Mouse (Mus musculus): ENCODE measurements around the gene Lgals2.
"Not testable (repeated sequence)": the region's sequence is repeated elsewhere in the genome, so short reads cannot be mapped to it uniquely, and the experiment has no call there.

The Lgals2 gene

GRCm38 (mm10) chr15:78855303-78855965 lies at the start of gene Lgals2:
Gene Lgals2 (minus strand): TSS chr15:78855529.
- DNase-seq (ENCODE audit: low spot score in 2 of 2) = no peak

- DNase-seq (ENCODE audit: low spot score in 2 of 2) = peak; percentile 90 to 91
Observed at GRCm38 (mm10) chr15:78903243-78903642, 47.9 kb upstream of the Lgals2 start.

- no peak for DNase-seq (ENCODE audit: low spot score in 2 of 2)
Observed at GRCm38 (mm10) chr15:78901422-78901789, 46.1 kb upstream of the Lgals2 start.

GRCm38 (mm10) chr15:78900585-78901421 lies 45.5 kb upstream of the Lgals2 start:
- DNase-seq (ENCODE audit: low spot score in 2 of 2) = no peak

- peak; percentile 54 for DNase-seq (ENCODE audit: low spot score in 2 of 2)
Observed at GRCm38 (mm10) chr15:78899740-78900584, 44.6 kb upstream of the Lgals2 start, which contains the start of gene Sh3bp1. Gene Sh3bp1 (plus strand): TSS chr15:78899768.

- DNase-seq (ENCODE audit: low spot score in 2 of 2) = peak in 1 of 2 experiments; percentile 9
Observed at GRCm38 (mm10) chr15:78899409-78899739, 44.0 kb upstream of the Lgals2 start, which contains the start of gene Gm49510. Gene Gm49510 (plus strand): TSS chr15:78899667.

- DNase-seq (ENCODE audit: low spot score in 2 of 2) = no peak
Observed at GRCm38 (mm10) chr15:78898507-78899001, 43.2 kb upstream of the Lgals2 start.

- no peak for DNase-seq (ENCODE audit: low spot score in 2 of 2)
Observed at GRCm38 (mm10) chr15:78897488-78897887, 42.2 kb upstream of the Lgals2 start.

GRCm38 (mm10) chr15:78896149-78896548 lies 40.8 kb upstream of the Lgals2 start:
- no peak for DNase-seq (ENCODE audit: low spot score in 2 of 2)

- no peak for DNase-seq (ENCODE audit: low spot score in 2 of 2)
Observed at GRCm38 (mm10) chr15:78895741-78896140, 40.4 kb upstream of the Lgals2 start.

GRCm38 (mm10) chr15:78894726-78895125 lies 39.4 kb upstream of the Lgals2 start:
- DNase-seq (ENCODE audit: low spot score in 2 of 2) = no peak

GRCm38 (mm10) chr15:78892440-78892839 lies 37.1 kb upstream of the Lgals2 start:
- DNase-seq (ENCODE audit: low spot score in 2 of 2) = no peak

GRCm38 (mm10) chr15:78889401-78889853 lies 34.1 kb upstream of the Lgals2 start:
- DNase-seq (ENCODE audit: low spot score in 2 of 2) = no peak

- no peak for DNase-seq (ENCODE audit: low spot score in 2 of 2)
Observed at GRCm38 (mm10) chr15:78881828-78882227, 26.5 kb upstream of the Lgals2 start.

- DNase-seq (ENCODE audit: low spot score in 2 of 2) = no peak
Observed at GRCm38 (mm10) chr15:78880432-78880831, 25.1 kb upstream of the Lgals2 start.

GRCm38 (mm10) chr15:78878792-78879516 lies 23.6 kb upstream of the Lgals2 start:
- DNase-seq (ENCODE audit: low spot score in 2 of 2) = not testable (repeated sequence)

GRCm38 (mm10) chr15:78877810-78878390 lies 22.6 kb upstream of the Lgals2 start:
- DNase-seq (ENCODE audit: low spot score in 2 of 2) = peak in 1 of 2 experiments; percentile 14

- DNase-seq (ENCODE audit: low spot score in 2 of 2) = peak; percentile 95 to 98
Observed at GRCm38 (mm10) chr15:78876991-78877809, 21.9 kb upstream of the Lgals2 start, which contains the start of gene Gga1. Gene Gga1 (plus strand): TSS chr15:78877190.

GRCm38 (mm10) chr15:78876258-78876696 lies 20.9 kb upstream of the Lgals2 start:
- peak; percentile 70 to 82 for DNase-seq (ENCODE audit: low spot score in 2 of 2)

GRCm38 (mm10) chr15:78875537-78875936 lies 20.2 kb upstream of the Lgals2 start:
- DNase-seq (ENCODE audit: low spot score in 2 of 2) = no peak
